Mouse (Mus musculus) layer of hippocampus, postnatal 25 days (tissue): ENCODE results near the gene Smarcd1. TPM values are rescaled to one million over a fixed set of nuclear protein-coding genes. Genes with fewer than 3 reads are reported as not detected.
"Not testable (repeated sequence)": the region's sequence is repeated elsewhere in the genome, so short reads cannot be mapped to it uniquely, and the experiment has no call there.

ENCODE experiments used
- DNase-seq, 2 experiments: peaks; one replicate each; pipeline ENCODE4 v3.0.0; 2022; ENCODE audit warnings: mixed read lengths in 2 of 2, low spot score in 1 of 2; ENCODE audit errors: extremely low spot score in 1 of 2
- total RNA-seq, 2 experiments: library from RNA; stranded (reverse); gene quantifications; 2 replicates each; pipeline ENCODE4 v1.2.3; 2021

The Smarcd1 gene
- total RNA-seq, 2 experiments from 2014 or later, result 101 to 117 TPM

GRCm38 (mm10) chr15:99727039-99727438 is 25.1 kb downstream of the Smarcd1 start:
- not testable (repeated sequence) for DNase-seq

GRCm38 (mm10) chr15:99727525-99727924 is 25.6 kb downstream of the Smarcd1 start:
- DNase-seq, result no peak

GRCm38 (mm10) chr15:99728211-99728610 is 26.3 kb downstream of the Smarcd1 start:
- DNase-seq, result no peak

GRCm38 (mm10) chr15:99729056-99729783 is 27.3 kb downstream of the Smarcd1 start:
- DNase-seq, result no peak

- no peak for DNase-seq
Observed at GRCm38 (mm10) chr15:99731167-99731566, 29.2 kb downstream of the Smarcd1 start.

GRCm38 (mm10) chr15:99731678-99732077 is 29.7 kb downstream of the Smarcd1 start:
- DNase-seq, result no peak

GRCm38 (mm10) chr15:99733186-99733585 is 31.3 kb downstream of the Smarcd1 start:
- no peak for DNase-seq

GRCm38 (mm10) chr15:99735631-99736030 is 33.7 kb downstream of the Smarcd1 start:
- DNase-seq, result peak; percentile 100

GRCm38 (mm10) chr15:99736675-99737074 is 34.7 kb downstream of the Smarcd1 start:
- DNase-seq, result no peak

- no peak for DNase-seq
Observed at GRCm38 (mm10) chr15:99740229-99740628, 38.3 kb downstream of the Smarcd1 start.

- DNase-seq, result no peak
Observed at GRCm38 (mm10) chr15:99754204-99754603, 52.3 kb downstream of the Smarcd1 start.

Other genes starting within 250 kb of the Smarcd1 start
- 10 to 100 TPM; 18.4 to 26.0 TPM for gene Nckap5l, start 244.4 kb upstream of the Smarcd1 start, total RNA-seq
- gene Bcdin3d, start 227.4 kb upstream of the Smarcd1 start, total RNA-seq, result 1 to 10 TPM; 5.0 to 5.3 TPM
- gene Faim2, start 174.0 kb upstream of the Smarcd1 start, total RNA-seq, result 100 to 1,000 TPM; 317 to 343 TPM
- gene Aqp2, start 123.1 kb upstream of the Smarcd1 start, total RNA-seq, result under 1 TPM in 1 of 2 experiments, not detected in 1; 0.20 TPM
- gene Aqp5, start 111.3 kb upstream of the Smarcd1 start, total RNA-seq, result under 1 TPM in 1 of 2 experiments, not detected in 1; 0.15 TPM
- not detected for gene Aqp6, start 100.7 kb upstream of the Smarcd1 start, total RNA-seq
- gene Racgap1, start 50.5 kb upstream of the Smarcd1 start, total RNA-seq, result 1 to 10 TPM; 4.4 to 6.2 TPM
- gene Asic1, start 31.8 kb upstream of the Smarcd1 start, total RNA-seq, result 10 to 100 TPM; 29.6 to 32.0 TPM
- 1 to 10 TPM; 5.3 to 9.0 TPM for gene Gm17349, start 3.4 kb downstream of the Smarcd1 start, total RNA-seq
- gene Gpd1, start 15.4 kb downstream of the Smarcd1 start, total RNA-seq, result 100 to 1,000 TPM; 128 to 145 TPM
- 100 to 1,000 TPM; 124 to 135 TPM for gene Cox14, start 23.5 kb downstream of the Smarcd1 start, total RNA-seq
- 10 to 100 TPM; 29.0 to 34.0 TPM for gene Cers5, start 70.8 kb downstream of the Smarcd1 start, total RNA-seq
- gene Lima1, start 173.3 kb downstream of the Smarcd1 start, total RNA-seq, result 10 to 100 TPM; 10.1 to 13.8 TPM